Mouse (Mus musculus) megakaryocyte, adult 5-6 weeks (primary cell): ENCODE data around the gene Slc25a34. TPM values are rescaled to one million over a fixed set of nuclear protein-coding genes. Genes with fewer than 3 reads are reported as not detected.

Experiments used
- ATAC-seq: 2 replicates; pipeline ENCODE4 v1.8.0; 2016; ENCODE audit warnings: mild to moderate bottlenecking, inconsistent platforms; ENCODE audit not compliant: poor library complexity, severe bottlenecking
- total RNA-seq, 2 experiments: library from RNA; stranded (forward) in 1 of 2; stranded (reverse) in 1 of 2; fragments of 153-499, 151-499 nt in 1 of 2; fragments of 221-1000, 200-1000 nt in 1 of 2; gene quantifications; 2 replicates each; pipeline versions ENCODE4 v1.2.3 to v1.2.4; 2015 to 2017

Gene Slc25a34
- total RNA-seq (2015), result not detected in 2 replicates
- not detected in 2 replicates for total RNA-seq (2017)

- no peak for ATAC-seq
Measured at GRCm38 (mm10) chr4:141623666-141624065, at the start of gene Slc25a34. Gene Slc25a34 (minus strand): TSS chr4:141623821.

GRCm38 (mm10) chr4:141672325-141672724 lies 48.7 kb upstream of the Slc25a34 start:
- ATAC-seq, result no peak

- ATAC-seq, result no peak
Measured at GRCm38 (mm10) chr4:141671389-141671788, 47.8 kb upstream of the Slc25a34 start.

GRCm38 (mm10) chr4:141669898-141670712 lies 46.5 kb upstream of the Slc25a34 start:
- ATAC-seq, result peak; percentile 93

GRCm38 (mm10) chr4:141664799-141665198 lies 41.2 kb upstream of the Slc25a34 start, which contains the start of gene Plekhm2:
Gene Plekhm2 (minus strand): TSS chr4:141664899.
- ATAC-seq, result no peak

- ATAC-seq, result peak; percentile 95
Measured at GRCm38 (mm10) chr4:141664011-141664745, 40.6 kb upstream of the Slc25a34 start.

GRCm38 (mm10) chr4:141663122-141663931 lies 39.7 kb upstream of the Slc25a34 start:
- peak; percentile 20 for ATAC-seq

GRCm38 (mm10) chr4:141660884-141661283 lies 37.3 kb upstream of the Slc25a34 start:
- no peak for ATAC-seq

- ATAC-seq, result no peak
Measured at GRCm38 (mm10) chr4:141659739-141660138, 36.1 kb upstream of the Slc25a34 start.

GRCm38 (mm10) chr4:141658846-141659484 lies 35.3 kb upstream of the Slc25a34 start:
- ATAC-seq, result no peak

- ATAC-seq, result no peak
Measured at GRCm38 (mm10) chr4:141656932-141657331, 33.3 kb upstream of the Slc25a34 start.

GRCm38 (mm10) chr4:141655908-141656608 lies 32.4 kb upstream of the Slc25a34 start:
- peak; percentile 95 for ATAC-seq

GRCm38 (mm10) chr4:141654509-141654908 lies 30.9 kb upstream of the Slc25a34 start:
- ATAC-seq, result no peak

- no peak for ATAC-seq
Measured at GRCm38 (mm10) chr4:141653813-141654212, 30.2 kb upstream of the Slc25a34 start.

GRCm38 (mm10) chr4:141653044-141653443 lies 29.4 kb upstream of the Slc25a34 start:
- ATAC-seq, result no peak

- ATAC-seq, result no peak
Measured at GRCm38 (mm10) chr4:141651944-141652343, 28.3 kb upstream of the Slc25a34 start.

GRCm38 (mm10) chr4:141651286-141651685 lies 27.7 kb upstream of the Slc25a34 start:
- no peak for ATAC-seq

- ATAC-seq, result no peak
Measured at GRCm38 (mm10) chr4:141649244-141649643, 25.6 kb upstream of the Slc25a34 start.

- no peak for ATAC-seq
Measured at GRCm38 (mm10) chr4:141648262-141648661, 24.6 kb upstream of the Slc25a34 start.

GRCm38 (mm10) chr4:141647187-141647586 lies 23.6 kb upstream of the Slc25a34 start:
- no peak for ATAC-seq
